Mouse (Mus musculus) adrenal gland, adult 10 weeks (tissue): ENCODE data around the gene Sephs1. TPM values are rescaled to one million over a fixed set of nuclear protein-coding genes. Genes with fewer than 3 reads are reported as not detected.

Experiments
- polyA plus RNA-seq: library from polyadenylated mRNA; stranded (reverse); fragments of 350-450 nt; fragmentation: Illumina TruSeq; extraction: RNeasy Lipid Tissue Mini Kit (QIAGEN cat#74804); gene quantifications from one replicate; pipeline ENCODE4 v1.2.3, GENCODE M21; 2014; ENCODE audit warnings: low read depth, low replicate concordance

Gene Sephs1
- 66.6 TPM for polyA plus RNA-seq

GRCm38 (mm10) chr2:4881350-4882248, at the start of gene Sephs1:
TSS of gene Sephs1 (plus strand) at chr2:4881564.

GRCm38 (mm10) chr2:4918860-4919739, 37.7 kb downstream of the Sephs1 start, which contains the start of gene Phyh:
TSS of gene Phyh (plus strand) at chr2:4919019.

Other genes starting within 250 kb of the Sephs1 start
- 94.6 TPM for gene Prpf18, start 229.5 kb upstream of the Sephs1 start, polyA plus RNA-seq
- 28.4 TPM for gene Bend7, start 163.7 kb upstream of the Sephs1 start, polyA plus RNA-seq
- 461 TPM for gene Phyh, start 37.5 kb downstream of the Sephs1 start, polyA plus RNA-seq
- not detected for gene Ucma, start 94.6 kb downstream of the Sephs1 start, polyA plus RNA-seq
- 0.99 TPM for gene Mcm10, start 131.2 kb downstream of the Sephs1 start, polyA plus RNA-seq
- gene Optn, start 182.5 kb downstream of the Sephs1 start, polyA plus RNA-seq = 38.5 TPM